Mouse (Mus musculus): ENCODE results near the gene Anks1. TPM values are rescaled to one million over a fixed set of nuclear protein-coding genes. Genes with fewer than 3 reads are reported as not detected.

The Anks1 gene
- polyA plus RNA-seq, 1 experiment from 2014 or later = 11.3 TPM

GRCm38 (mm10) chr17:28040620-28041019, 131.5 kb downstream of the Anks1 start:
- H3K27ac ChIP-seq = no peak overlapping the region
- H3K27me3 ChIP-seq (ENCODE audit: insufficient read depth, low read length) = no peaks in the 10 kb centered on the region
- no peak overlapping the region for H3K4me2 ChIP-seq (ENCODE audit: low read length)
- H3K4me3 ChIP-seq (replicated peaks; ENCODE audit: low read depth, low read length) = no peak overlapping the region
- 29% methylated on average over 16 of the region's 16 CpGs for WGBS
- no peak for DNase-seq (ENCODE audit: low spot score)
- TF ChIP-seq CTCF (IDR thresholded peaks at IDR 0.05; ENCODE audit: low read depth) = no peak
- no peaks in the 10 kb centered on the region for H3K4me1 ChIP-seq (replicated peaks; ENCODE audit: insufficient read depth, low read length)
- H3K9ac ChIP-seq (ENCODE audit: low read depth, low read length) = 0 out of 2 replicates have a peak overlapping the region, but pooled peaks have one; percentile 27
- peaks cover 23% of the 10 kb centered on the region for H3K36me3 ChIP-seq (ENCODE audit: insufficient read depth, low read length)
- no peaks in the 10 kb centered on the region for H3K9me3 ChIP-seq (replicated peaks; ENCODE audit: low read length)
- ATAC-seq (replicated peaks; ENCODE audit: low FRiP score, low read depth) = no peak

- no peak overlapping the region for H3K9ac ChIP-seq (ENCODE audit: low read depth, low read length)
- no peak overlapping the region for H3K4me2 ChIP-seq (ENCODE audit: low read length)
- DNase-seq (ENCODE audit: low spot score) (no peak), ATAC-seq (replicated peaks; ENCODE audit: low FRiP score, low read depth) (no peak)
- TF ChIP-seq CTCF (IDR thresholded peaks at IDR 0.05; ENCODE audit: low read depth) = no peak
- no peak overlapping the region for H3K27ac ChIP-seq
- H3K4me3 ChIP-seq (replicated peaks; ENCODE audit: low read depth, low read length) = no peak overlapping the region
- no peaks in the 10 kb centered on the region for H3K4me1 ChIP-seq (replicated peaks; ENCODE audit: insufficient read depth, low read length)
- no peaks in the 10 kb centered on the region for H3K27me3 ChIP-seq (ENCODE audit: insufficient read depth, low read length)
- H3K36me3 ChIP-seq (ENCODE audit: insufficient read depth, low read length) = peaks cover 26% of the 10 kb centered on the region
- no peaks in the 10 kb centered on the region for H3K9me3 ChIP-seq (replicated peaks; ENCODE audit: low read length)
- WGBS = 94% methylated on average over 13 of the region's 13 CpGs
Observed at GRCm38 (mm10) chr17:28041298-28041697, 132.2 kb downstream of the Anks1 start.

DNA sequence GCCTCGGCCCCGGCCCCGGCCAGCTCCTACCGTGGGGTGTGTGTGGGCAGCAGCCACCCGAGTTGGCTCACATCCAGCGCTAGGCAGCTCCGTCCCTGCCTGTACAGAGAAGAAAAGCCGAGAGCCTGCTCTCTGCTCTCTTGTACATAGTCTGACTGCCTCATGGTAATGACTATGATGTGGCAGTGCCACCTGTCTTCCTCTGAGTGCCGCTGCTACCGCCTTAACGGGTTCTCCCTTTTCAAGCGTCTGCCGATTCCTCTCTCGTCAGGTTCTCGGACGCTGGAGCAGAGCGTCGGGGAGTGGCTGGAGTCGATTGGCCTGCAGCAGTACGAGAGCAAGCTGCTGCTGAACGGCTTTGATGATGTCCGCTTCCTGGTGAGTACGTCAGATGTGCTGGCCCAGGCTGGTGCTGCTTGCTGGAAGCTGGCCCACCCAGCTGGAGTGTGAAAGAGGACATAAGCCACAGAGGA, 133.2 kb downstream of the Anks1 start:
- peak; percentile 62; the same call in 1 of the 2 replicates for ATAC-seq (replicated peaks; ENCODE audit: low FRiP score, low read depth)
- H3K27me3 ChIP-seq (ENCODE audit: insufficient read depth, low read length) = no peaks in the 10 kb centered on the region
- no peak overlapping the region for H3K4me2 ChIP-seq (ENCODE audit: low read length)
- no peak for DNase-seq (ENCODE audit: low spot score)
- peak; percentile 59 for TF ChIP-seq CTCF (IDR thresholded peaks at IDR 0.05; ENCODE audit: low read depth)
- no peaks in the 10 kb centered on the region for H3K9me3 ChIP-seq (replicated peaks; ENCODE audit: low read length)
- H3K9ac ChIP-seq (ENCODE audit: low read depth, low read length) = 0 out of 2 replicates have a peak overlapping the region, but pooled peaks have one; percentile 14
- no peaks in the 10 kb centered on the region for H3K4me1 ChIP-seq (replicated peaks; ENCODE audit: insufficient read depth, low read length)
- WGBS = 48% methylated on average over 23 of the region's 23 CpGs
- H3K4me3 ChIP-seq (replicated peaks; ENCODE audit: low read depth, low read length) = no peak overlapping the region
- no peak overlapping the region for H3K27ac ChIP-seq
- peaks cover 28% of the 10 kb centered on the region; the same call in 1 of the 2 replicates for H3K36me3 ChIP-seq (ENCODE audit: insufficient read depth, low read length)

DNA sequence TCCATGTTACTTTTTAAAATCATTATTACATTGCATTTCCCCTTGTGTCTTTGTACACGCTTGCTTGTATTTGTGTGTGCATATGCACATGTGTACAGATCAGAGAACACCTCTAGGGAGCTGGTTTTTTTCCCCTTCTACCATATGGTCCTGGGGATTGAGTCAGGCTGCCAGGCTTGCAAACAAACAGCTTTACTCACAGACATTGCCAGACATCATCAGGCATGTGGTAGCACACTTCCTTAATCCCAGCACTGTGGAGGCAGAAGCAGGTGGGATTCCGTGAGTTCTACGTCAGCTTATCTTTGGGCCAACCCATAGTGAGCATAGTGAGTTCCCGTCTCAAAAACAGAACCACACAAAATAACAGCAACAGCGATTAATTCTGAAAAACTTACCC, 137.9 kb downstream of the Anks1 start:
- 95% methylated on average over 5 of the region's 5 CpGs for WGBS

DNA sequence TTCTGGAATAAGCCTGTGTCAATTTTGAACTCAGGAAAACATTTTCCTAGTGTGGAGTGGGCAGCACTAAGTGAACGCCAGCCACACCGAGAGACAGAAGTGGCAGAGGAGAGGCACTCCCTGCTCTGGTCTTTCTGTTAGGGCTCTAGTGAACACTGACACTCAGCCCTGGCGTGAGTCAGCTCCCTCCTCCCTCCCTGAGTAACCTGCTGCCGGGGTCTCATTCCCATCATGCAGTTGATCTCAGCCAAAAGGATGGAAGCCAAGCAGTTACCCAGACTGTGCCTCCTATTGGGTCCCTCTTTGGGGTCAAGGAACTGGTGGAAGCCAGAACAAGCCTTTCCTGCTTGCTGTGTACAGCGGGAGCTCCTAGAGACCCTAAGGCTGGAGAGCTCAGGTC, 138.4 kb downstream of the Anks1 start:
- Histone ChIP-seq H3K36me3 (ENCODE audit: insufficient read depth, low read length) (peaks cover 26% of the 10 kb centered on the region; the same call in 1 of the 2 replicates), H3K9ac (ENCODE audit: low read depth, low read length) (no peak overlapping the region), H3K4me2 (ENCODE audit: low read length) (no peak overlapping the region), H3K4me1 (replicated peaks; ENCODE audit: insufficient read depth, low read length) (no peaks in the 10 kb centered on the region), H3K4me3 (replicated peaks; ENCODE audit: low read depth, low read length) (no peak overlapping the region), H3K9me3 (replicated peaks; ENCODE audit: low read length) (no peaks in the 10 kb centered on the region), H3K27me3 (ENCODE audit: insufficient read depth, low read length) (no peaks in the 10 kb centered on the region), H3K27ac (no peak overlapping the region)
- WGBS = 78% methylated on average over 5 of the region's 5 CpGs
- DNase-seq (ENCODE audit: low spot score) = no peak
- TF ChIP-seq CTCF (IDR thresholded peaks at IDR 0.05; ENCODE audit: low read depth) = no peak
- ATAC-seq (replicated peaks; ENCODE audit: low FRiP score, low read depth) = no peak

More for the DNA sequence above, 137.9 kb downstream of the Anks1 start:
- Histone ChIP-seq H3K9me3 (replicated peaks; ENCODE audit: low read length) (no peaks in the 10 kb centered on the region), H3K36me3 (ENCODE audit: insufficient read depth, low read length) (peaks cover 24% of the 10 kb centered on the region; the same call in 1 of the 2 replicates), H3K9ac (ENCODE audit: low read depth, low read length) (no peak overlapping the region), H3K4me1 (replicated peaks; ENCODE audit: insufficient read depth, low read length) (no peaks in the 10 kb centered on the region), H3K4me3 (replicated peaks; ENCODE audit: low read depth, low read length) (no peak overlapping the region), H3K27me3 (ENCODE audit: insufficient read depth, low read length) (no peaks in the 10 kb centered on the region), H3K4me2 (ENCODE audit: low read length) (no peak overlapping the region), H3K27ac (no peak overlapping the region)
- no peak for ATAC-seq (replicated peaks; ENCODE audit: low FRiP score, low read depth)
- TF ChIP-seq CTCF (IDR thresholded peaks at IDR 0.05; ENCODE audit: low read depth) = no peak
- no peak for DNase-seq (ENCODE audit: low spot score)

GRCm38 (mm10) chr17:28048425-28048824, 139.3 kb downstream of the Anks1 start:
- 51% methylated on average over 4 of the region's 4 CpGs for WGBS
- TF ChIP-seq CTCF (IDR thresholded peaks at IDR 0.05; ENCODE audit: low read depth) = peak; percentile 97
- peak; percentile 52; the same call in 1 of the 2 replicates for ATAC-seq (replicated peaks; ENCODE audit: low FRiP score, low read depth)

DNA sequence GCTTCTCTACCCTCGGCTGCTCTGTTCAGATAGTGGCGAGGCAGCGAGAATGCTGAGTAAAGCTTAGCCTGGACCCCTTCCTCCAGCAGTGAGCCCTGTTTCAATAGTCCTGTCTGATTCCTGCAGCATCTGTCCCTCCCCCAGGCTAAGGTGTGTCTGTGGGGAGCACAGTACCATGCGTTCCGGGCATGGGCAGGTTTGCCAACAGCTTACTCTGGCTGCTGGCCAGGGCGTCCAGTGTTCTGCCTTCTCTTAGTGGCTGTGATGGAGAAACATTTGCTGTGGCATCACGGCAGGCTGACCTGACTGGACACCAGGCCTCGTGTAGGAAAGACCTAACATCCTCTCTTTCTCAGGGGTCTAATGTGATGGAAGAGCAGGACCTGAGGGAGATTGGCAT, 141.1 kb downstream of the Anks1 start:
- H3K4me3 ChIP-seq (replicated peaks; ENCODE audit: low read depth, low read length) = no peak overlapping the region
- 91% methylated on average over 8 of the region's 8 CpGs for WGBS
- H3K36me3 ChIP-seq (ENCODE audit: insufficient read depth, low read length) = peaks cover 37% of the 10 kb centered on the region
- H3K4me1 ChIP-seq (replicated peaks; ENCODE audit: insufficient read depth, low read length) = no peaks in the 10 kb centered on the region
- no peak for ATAC-seq (replicated peaks; ENCODE audit: low FRiP score, low read depth)
- no peak overlapping the region for H3K4me2 ChIP-seq (ENCODE audit: low read length)
- H3K27me3 ChIP-seq (ENCODE audit: insufficient read depth, low read length) = no peaks in the 10 kb centered on the region
- TF ChIP-seq CTCF (IDR thresholded peaks at IDR 0.05; ENCODE audit: low read depth) = no peak
- no peak for DNase-seq (ENCODE audit: low spot score)
- H3K27ac ChIP-seq = no peak overlapping the region
- H3K9me3 ChIP-seq (replicated peaks; ENCODE audit: low read length) = no peaks in the 10 kb centered on the region
- H3K9ac ChIP-seq (ENCODE audit: low read depth, low read length) = no peak overlapping the region

More at GRCm38 (mm10) chr17:28048425-28048824, 139.3 kb downstream of the Anks1 start:
- Histone ChIP-seq H3K9ac (ENCODE audit: low read depth, low read length) (no peak overlapping the region), H3K27me3 (ENCODE audit: insufficient read depth, low read length) (no peaks in the 10 kb centered on the region), H3K36me3 (ENCODE audit: insufficient read depth, low read length) (peaks cover 22% of the 10 kb centered on the region), H3K4me2 (ENCODE audit: low read length) (no peak overlapping the region), H3K4me1 (replicated peaks; ENCODE audit: insufficient read depth, low read length) (no peaks in the 10 kb centered on the region), H3K4me3 (replicated peaks; ENCODE audit: low read depth, low read length) (no peak overlapping the region), H3K27ac (no peak overlapping the region), H3K9me3 (replicated peaks; ENCODE audit: low read length) (no peaks in the 10 kb centered on the region)
- DNase-seq (ENCODE audit: low spot score) = peak; percentile 93

All from kidney, postnatal 0 days (tissue).